Mouse (Mus musculus) ES-E14 (cell line): Measurements from ENCODE around the gene Nipbl. TPM values are rescaled to one million over a fixed set of nuclear protein-coding genes. Genes with fewer than 3 reads are reported as not detected.

Source experiments
- DNase-seq: peaks from one replicate; pipeline ENCODE4 v3.0.0-alpha.2; 2013; ENCODE audit warnings: low read depth, low spot score
- H3K27ac ChIP-seq: 2 replicates; pipeline ENCODE4 v1.5.1; 2012; ENCODE audit warnings: low read depth, mild to moderate bottlenecking, low read length, moderate library complexity, mixed read lengths; ENCODE audit not compliant: poor library complexity, insufficient read depth, severe bottlenecking
- H3K36me3 ChIP-seq: 2 replicates; pipeline ENCODE4 v1.6.1; 2012; ENCODE audit warnings: mild to moderate bottlenecking, low read length, moderate library complexity, mixed read lengths; ENCODE audit not compliant: control insufficient read depth, poor library complexity, insufficient read depth, severe bottlenecking
- H3K4me1 ChIP-seq, 2 experiments: fragments of 150-350 bp in 1 of 2; sonication (generic) in 1 of 2; 2 replicates each; pipeline ENCODE4 v1.6.1; 2012; ENCODE audit warnings: low read length in 2 of 2, mild to moderate bottlenecking in 1 of 2, mixed read lengths in 1 of 2; ENCODE audit not compliant: control insufficient read depth in 2 of 2, insufficient read depth in 2 of 2, poor library complexity in 1 of 2
- H3K4me3 ChIP-seq, 2 experiments: fragments of 150-350 bp in 1 of 2; sonication (generic) in 1 of 2; 2 replicates each; pipeline ENCODE4 v1.5.1; 2012; ENCODE audit warnings: low read length in 2 of 2, low read depth in 1 of 2, mild to moderate bottlenecking in 1 of 2, mixed read lengths in 1 of 2; ENCODE audit not compliant: insufficient read depth in 1 of 2, poor library complexity in 1 of 2, severe bottlenecking in 1 of 2
- H3K9ac ChIP-seq: 2 replicates; pipeline ENCODE4 v1.6.1; 2012; ENCODE audit warnings: low read depth, mild to moderate bottlenecking, low read length, mixed read lengths; ENCODE audit not compliant: poor library complexity, insufficient read depth, severe bottlenecking
- H3K9me3 ChIP-seq: fragments of 150-350 bp; sonication (generic); 2 replicates; pipeline ENCODE4 v1.6.1; 2012; ENCODE audit warnings: low read depth, mild to moderate bottlenecking, low read length; ENCODE audit not compliant: control insufficient read depth, insufficient read depth
- CHD2 ChIP-seq: IDR thresholded peaks from 2 replicates; pipeline ENCODE4 v1.6.1; 2014; ENCODE audit warnings: mild to moderate bottlenecking, low read depth, low read length, inconsistent platforms
- HCFC1 ChIP-seq: IDR thresholded peaks from 2 replicates; pipeline ENCODE4 v1.6.1; 2012; ENCODE audit warnings: low read length, inconsistent platforms, borderline replicate concordance; ENCODE audit not compliant: insufficient read depth
- MAFK ChIP-seq: IDR thresholded peaks from 2 replicates; pipeline ENCODE4 v1.6.1; 2014; ENCODE audit warnings: mild to moderate bottlenecking, low read depth, low read length, inconsistent platforms; ENCODE audit not compliant: insufficient read depth
- ZC3H11A ChIP-seq: IDR thresholded peaks from 2 replicates; pipeline ENCODE4 v1.6.1; 2012; ENCODE audit warnings: low read depth, mild to moderate bottlenecking, inconsistent platforms, low read length, borderline replicate concordance
- ZNF384 ChIP-seq: IDR thresholded peaks from 2 replicates; pipeline ENCODE4 v1.6.1; 2012; ENCODE audit warnings: low read depth, low read length, inconsistent platforms
- in situ Hi-C, 2 experiments: fragments of 600-800 bp; cut with MboI; formaldehyde crosslinking; loops; one replicate each; pipeline ENCODE4 v1.15.1; 2025; ENCODE audit warnings: low sequenced_read_pairs in 2 of 2, inconsistent platforms in 1 of 2; ENCODE audit not compliant: unreplicated experiment in 2 of 2
- total RNA-seq: library from RNA; depleted of rRNA; stranded (reverse); fragments of 300-350 nt; gene quantifications from 2 replicates; pipeline ENCODE4 v1.2.3, GENCODE M21; 2012

Nipbl gene
- total RNA-seq, 1 experiment: 35.1 TPM

GRCm38 (mm10) chr15:8317381-8317780 lies 126.9 kb downstream of the Nipbl start:
- TF ChIP-seq CHD2 (no peak), MAFK (no peak), HCFC1 (no peak), ZC3H11A (no peak), ZNF384 (no peak)
- no peak for DNase-seq
- H3K36me3 ChIP-seq: peaks cover 12% of the 10 kb centered on the region
- H3K27ac ChIP-seq: no peak overlapping the region
- H3K4me3 ChIP-seq: no peak overlapping the region
- no peak overlapping the region for H3K9ac ChIP-seq
- H3K4me1 ChIP-seq: no peaks in the 10 kb centered on the region
- in situ Hi-C loops: no loop called here
- H3K9me3 ChIP-seq: no peaks in the 10 kb centered on the region

DNA sequence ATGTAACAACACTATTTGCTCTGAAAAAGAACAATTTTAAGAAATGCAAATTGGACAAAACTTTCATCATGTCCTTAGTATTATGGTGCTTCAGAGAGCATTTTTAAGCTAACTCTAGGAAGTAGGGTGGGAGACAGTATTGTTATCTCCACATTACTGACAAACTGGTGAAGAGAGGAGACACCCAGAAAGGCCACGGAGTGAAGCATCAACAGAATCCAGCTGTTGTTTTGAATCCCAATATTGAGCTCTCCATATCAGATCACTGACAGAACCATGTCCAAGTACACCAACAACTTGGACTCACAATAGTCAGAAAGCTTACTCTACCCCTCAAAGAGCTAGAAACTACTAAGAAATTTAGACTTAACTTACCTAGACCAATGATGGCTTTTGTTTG lies 138.8 kb downstream of the Nipbl start:
- DNase-seq: no peak
- TF ChIP-seq ZC3H11A (no peak), CHD2 (no peak), ZNF384 (no peak), MAFK (no peak), HCFC1 (no peak)
- no peak overlapping the region for H3K4me3 ChIP-seq
- in situ Hi-C loops: no loop called here
- peaks cover 11% of the 10 kb centered on the region for H3K36me3 ChIP-seq
- H3K4me1 ChIP-seq: no peaks in the 10 kb centered on the region
- no peak overlapping the region for H3K9ac ChIP-seq
- no peak overlapping the region for H3K27ac ChIP-seq
- H3K9me3 ChIP-seq: no peaks in the 10 kb centered on the region

DNA sequence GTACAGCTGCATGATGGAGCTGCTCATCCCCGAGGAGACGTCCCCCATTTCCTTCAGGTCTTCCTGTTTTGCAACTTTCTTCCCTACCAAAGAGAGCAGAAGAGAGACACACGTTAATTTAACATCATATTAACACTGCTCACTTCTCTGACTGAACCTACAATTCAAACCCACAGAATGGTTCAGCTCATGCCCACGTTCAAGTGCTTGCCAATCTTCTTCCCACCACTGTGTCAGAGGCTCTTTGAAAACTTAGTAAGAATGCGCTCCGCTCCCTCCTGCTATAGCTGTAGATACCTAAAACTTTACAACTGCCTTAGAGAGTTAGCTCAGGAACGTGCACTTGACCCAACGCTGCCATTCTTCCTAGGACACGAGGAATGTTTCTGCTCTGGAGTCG lies 141.3 kb downstream of the Nipbl start:
- Histone ChIP-seq H3K36me3 (peaks cover 11% of the 10 kb centered on the region), H3K27ac (no peak overlapping the region), H3K9me3 (no peaks in the 10 kb centered on the region), H3K9ac (no peak overlapping the region), H3K4me1 (no peaks in the 10 kb centered on the region), H3K4me3 (no peak overlapping the region)
- DNase-seq: no peak
- no peak for TF ChIP-seq CHD2
- in situ Hi-C loops: no loop called here

DNA sequence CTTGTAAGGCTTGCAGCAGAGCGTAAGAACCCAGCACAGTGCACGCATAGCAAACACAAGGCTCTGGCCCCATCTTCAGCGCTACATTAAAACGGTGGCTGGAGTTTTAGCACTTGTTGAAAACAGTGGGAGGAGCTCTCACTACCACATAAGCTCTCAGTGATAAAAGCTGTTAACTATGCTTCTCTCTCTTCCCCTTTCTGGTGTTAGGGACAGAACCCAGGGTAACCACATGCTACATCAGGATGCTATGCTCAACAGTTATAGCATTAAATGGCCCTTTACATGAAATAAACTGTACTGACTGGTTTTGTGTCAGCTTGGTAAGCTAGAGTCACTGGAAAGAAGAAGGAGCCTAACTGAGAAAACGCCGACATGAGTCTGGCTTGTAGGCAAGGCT lies 150.1 kb downstream of the Nipbl start:
- H3K9ac ChIP-seq: no peak overlapping the region
- H3K27ac ChIP-seq: no peak overlapping the region
- no peak for DNase-seq
- H3K9me3 ChIP-seq: no peaks in the 10 kb centered on the region
- no peak overlapping the region for H3K4me3 ChIP-seq
- no peak for TF ChIP-seq CHD2
- TF ChIP-seq HCFC1: no peak
- no peak for TF ChIP-seq MAFK
- peaks cover 12% of the 10 kb centered on the region for H3K36me3 ChIP-seq
- H3K4me1 ChIP-seq: no peaks in the 10 kb centered on the region
- in situ Hi-C loops: no loop called here

DNA sequence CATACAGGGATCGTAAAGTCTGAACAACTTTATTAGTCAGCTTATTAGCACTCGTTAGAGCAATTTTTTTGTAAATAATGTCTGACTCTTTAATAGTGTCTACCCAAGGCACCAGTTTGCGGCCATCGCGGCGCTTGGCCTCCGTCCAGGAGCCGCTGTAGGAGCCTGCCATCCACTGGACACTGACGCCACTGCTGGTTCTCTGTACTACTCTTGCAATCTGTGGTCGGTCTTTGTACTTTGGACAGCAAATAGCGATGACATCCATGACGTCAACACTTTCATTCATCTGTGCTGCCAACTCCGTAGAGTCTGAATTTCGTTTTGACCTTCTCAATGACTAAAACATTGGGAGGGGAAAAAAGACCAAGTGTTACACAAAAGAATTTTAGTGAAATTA lies 153.0 kb downstream of the Nipbl start:
- TF ChIP-seq HCFC1 (no peak), ZC3H11A (no peak), ZNF384 (no peak), MAFK (no peak), CHD2 (no peak)
- in situ Hi-C loops: no loop called here
- H3K4me1 ChIP-seq: no peaks in the 10 kb centered on the region
- no peak overlapping the region for H3K9ac ChIP-seq
- no peaks in the 10 kb centered on the region for H3K9me3 ChIP-seq
- H3K36me3 ChIP-seq: peaks cover 12% of the 10 kb centered on the region
- no peak for DNase-seq
- H3K4me3 ChIP-seq: no peak overlapping the region
- no peak overlapping the region for H3K27ac ChIP-seq
